Mouse (Mus musculus) macrophage (primary cell): ENCODE measurements around the gene Cfap157. TPM values are rescaled to one million over a fixed set of nuclear protein-coding genes. Genes with fewer than 3 reads are reported as not detected.

Source experiments
- H3K27ac ChIP-seq: fragments of 350-480 bp; formaldehyde crosslinking; 2 replicates; pipeline ENCODE4 v1.9.0; 2021
- H3K36me3 ChIP-seq: fragments of 350-480 bp; formaldehyde crosslinking; 2 replicates; pipeline ENCODE4 v1.9.0; 2021; ENCODE audit errors: inconsistent target
- H3K4me3 ChIP-seq: fragments of 350-480 bp; formaldehyde crosslinking; 2 replicates; pipeline ENCODE4 v1.9.0; 2021; ENCODE audit errors: inconsistent target
- H3K79me2 ChIP-seq: fragments of 350-480 bp; formaldehyde crosslinking; 2 replicates; pipeline ENCODE4 v1.9.0; 2021; ENCODE audit errors: inconsistent target
- WGBS: methylation state at CpG from one replicate; pipeline ENCODE4 v1.1.7; 2026; ENCODE audit warnings: inconsistent platforms; ENCODE audit not compliant: missing documents; 5-methylcytosine and 5-hydroxymethylcytosine counted together
- polyA plus RNA-seq: library from polyadenylated mRNA; stranded (reverse); fragments of 250-400 nt; gene quantifications from 3 replicates; pipeline ENCODE4 v1.2.4, GENCODE M21; 2018; ENCODE audit warnings: inconsistent platforms
- total RNA-seq, 78 experiments: library from RNA; depleted of rRNA; stranded (reverse); fragments of 250-400 nt; gene quantifications; 1 replicate in 9 of 78; 2 replicates in 24 of 78; 3 replicates in 43 of 78; 4 replicates in 2 of 78; pipeline ENCODE4 v1.2.4; 2018; ENCODE audit warnings: inconsistent platforms in 56 of 78

Gene Cfap157
- total RNA-seq (2018; cell fraction: chromatin; rRNA removed): 1 to 10 TPM in 3 of 26 experiments, under 1 TPM in 4, not detected in 19; 0.46 to 5.7 (median 0.91) TPM
- total RNA-seq (2018; cell fraction: cytosol; rRNA removed): not detected
- total RNA-seq (2018; cell fraction: nucleus; rRNA removed): 1 to 10 TPM in 1 of 26 experiments, under 1 TPM in 9, not detected in 16; 0.28 to 4.7 (median 0.41) TPM
- not detected in 3 replicates for polyA plus RNA-seq

DNA sequence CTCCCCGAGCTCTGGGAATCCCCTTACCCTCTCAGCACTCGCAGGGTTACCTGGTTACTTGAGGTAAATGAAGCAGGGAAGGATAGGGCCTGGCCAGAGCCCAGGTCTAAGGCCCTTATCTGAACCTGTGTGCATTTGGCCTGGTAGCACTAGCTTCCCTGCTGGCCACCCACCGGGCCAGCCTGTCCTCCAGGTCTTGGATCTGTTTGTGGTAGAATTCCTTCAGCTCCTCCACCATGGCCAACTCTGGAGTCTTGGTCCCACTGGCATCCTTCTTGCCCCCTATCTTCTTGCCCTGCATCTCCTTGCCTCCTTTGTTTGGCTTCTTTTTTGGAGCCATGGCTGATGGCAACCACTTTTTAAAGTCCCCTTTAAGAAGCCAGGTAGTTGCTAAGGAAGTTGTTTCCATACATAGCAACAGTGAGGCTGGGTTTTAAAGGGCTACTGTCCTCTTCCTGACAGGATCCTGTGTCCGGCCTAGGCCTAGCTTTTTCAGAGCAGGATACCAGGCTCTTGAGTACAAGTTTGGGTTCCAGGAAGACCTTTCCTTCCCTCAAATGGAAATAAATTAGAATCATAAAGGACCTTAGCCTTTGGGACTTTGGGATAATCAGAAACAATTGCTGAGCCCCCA is at the start of gene Cfap157:
Gene Cfap157, minus strand, starts transcription at position 381 of the 634 bp plus-strand sequence.
- 86% methylated on average over 4 of the region's 4 CpGs for WGBS

DNA sequence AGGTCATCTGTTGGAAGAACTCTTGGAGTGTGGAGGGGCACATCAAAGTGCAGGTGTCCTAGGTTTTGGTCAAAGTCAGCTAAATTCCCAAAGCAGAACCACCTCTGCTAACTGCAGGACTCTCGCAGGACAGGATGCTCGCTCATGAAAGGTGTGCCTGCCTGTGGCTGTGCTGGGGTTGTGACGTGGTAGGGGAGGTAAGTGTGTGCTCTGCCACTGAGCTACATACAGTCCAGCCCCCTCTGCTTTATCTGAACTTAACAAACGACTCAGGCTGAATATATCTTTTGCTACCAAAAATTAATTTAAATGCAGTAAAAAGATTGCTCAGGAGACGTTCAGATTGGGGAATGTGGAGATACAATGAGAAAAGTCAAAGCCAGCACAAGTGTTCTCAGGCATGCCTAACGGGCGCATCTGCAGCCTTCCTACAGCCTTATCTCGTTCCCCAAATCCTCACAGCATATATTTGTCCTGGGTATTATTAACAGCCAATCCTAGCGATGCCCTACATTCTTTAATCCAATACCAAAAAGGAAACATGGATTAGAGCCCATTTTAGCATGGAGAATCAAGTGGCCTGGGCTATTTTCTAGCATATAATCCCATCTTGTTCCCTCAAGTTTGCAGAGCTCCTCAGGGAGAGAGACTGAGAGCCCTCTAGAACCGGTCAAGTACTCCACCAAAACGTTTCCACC is 44.9 kb upstream of the Cfap157 start:
- H3K36me3 ChIP-seq: no peaks in the 10 kb centered on the region
- no peak overlapping the region for H3K27ac ChIP-seq
- WGBS: 88% methylated on average over 11 of the region's 11 CpGs
- peaks cover 8% of the 10 kb centered on the region; the same call in 1 of the 2 replicates for H3K79me2 ChIP-seq
- no peak overlapping the region for H3K4me3 ChIP-seq

More for the DNA sequence above, at the start of gene Cfap157:
- no peak within 1 kb of the TSS for H3K27ac ChIP-seq
- H3K4me3 ChIP-seq: no peak within 1 kb of the TSS
- H3K79me2 ChIP-seq: no peaks in the 10 kb centered on the region
- no peaks in the 10 kb centered on the region for H3K36me3 ChIP-seq

DNA sequence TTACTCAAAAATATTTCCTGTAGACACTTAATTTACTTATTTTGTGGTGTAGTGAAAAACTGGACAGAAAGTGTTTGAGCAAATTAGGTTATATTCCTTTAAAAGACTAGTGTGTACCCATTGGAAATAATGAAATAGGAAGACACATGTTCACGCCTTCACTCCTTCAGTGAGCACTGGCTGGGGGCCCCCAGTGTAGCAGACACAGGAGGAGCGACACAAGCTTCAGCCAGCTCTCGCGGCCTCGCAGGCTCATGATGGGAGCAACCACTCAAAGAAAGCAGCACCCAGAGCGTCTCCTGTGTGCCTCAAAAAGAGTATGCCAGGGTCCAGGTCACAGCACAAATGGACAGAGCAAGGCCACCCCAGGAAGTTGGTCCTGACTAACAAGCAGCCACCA is 41.6 kb upstream of the Cfap157 start:
- Histone ChIP-seq H3K36me3 (no peaks in the 10 kb centered on the region), H3K79me2 (no peaks in the 10 kb centered on the region), H3K4me3 (no peak overlapping the region), H3K27ac (no peak overlapping the region)
- 96% methylated on average over 6 of the region's 6 CpGs for WGBS

DNA sequence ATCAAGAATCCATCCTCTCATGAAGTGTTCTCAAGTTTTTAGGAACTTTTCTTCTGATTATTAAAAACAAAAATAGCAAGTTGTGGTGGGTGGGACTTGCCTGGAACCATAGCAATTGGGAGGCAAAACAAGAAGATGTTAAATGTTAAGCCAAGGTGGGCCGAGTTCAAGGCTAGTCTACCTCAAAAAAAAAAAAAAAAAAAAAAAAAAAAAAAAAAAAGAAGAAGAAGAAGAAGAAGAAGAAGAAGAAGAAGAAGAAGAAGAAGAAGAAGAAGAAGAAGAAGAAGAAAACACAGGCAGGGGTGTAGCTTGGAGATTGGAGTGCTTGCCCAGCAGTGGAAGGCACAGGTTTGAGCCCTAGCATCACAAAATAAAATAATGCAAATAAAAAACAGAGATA is 40.5 kb upstream of the Cfap157 start:
- no peak overlapping the region for H3K27ac ChIP-seq
- no CpG with 5 or more reads among the region's 1 CpGs for WGBS
- no peaks in the 10 kb centered on the region for H3K79me2 ChIP-seq
- H3K4me3 ChIP-seq: no peak overlapping the region
- H3K36me3 ChIP-seq: no peaks in the 10 kb centered on the region

DNA sequence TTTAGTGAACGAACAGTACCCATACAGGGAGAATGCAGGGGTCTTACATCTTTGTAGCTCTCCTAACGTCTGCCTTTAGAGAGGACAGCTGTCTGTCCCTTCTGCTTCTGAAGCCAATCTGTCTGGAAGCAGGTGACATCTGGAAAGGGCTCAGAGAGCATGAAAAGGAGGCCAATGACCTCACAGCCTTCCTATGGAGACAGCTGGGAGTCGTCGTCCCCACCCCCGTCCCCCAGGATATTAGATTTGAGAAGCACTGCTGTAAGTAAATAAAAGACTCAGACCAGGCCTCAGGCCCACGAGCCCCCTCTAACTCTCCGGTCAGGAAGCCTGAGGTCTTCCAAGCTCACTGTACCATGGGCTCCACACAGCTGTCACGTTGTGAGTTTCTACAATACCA is 40.0 kb upstream of the Cfap157 start:
- no peaks in the 10 kb centered on the region for H3K36me3 ChIP-seq
- no peaks in the 10 kb centered on the region for H3K79me2 ChIP-seq
- H3K27ac ChIP-seq: no peak overlapping the region
- 95% methylated on average over 8 of the region's 8 CpGs for WGBS
- H3K4me3 ChIP-seq: no peak overlapping the region

DNA sequence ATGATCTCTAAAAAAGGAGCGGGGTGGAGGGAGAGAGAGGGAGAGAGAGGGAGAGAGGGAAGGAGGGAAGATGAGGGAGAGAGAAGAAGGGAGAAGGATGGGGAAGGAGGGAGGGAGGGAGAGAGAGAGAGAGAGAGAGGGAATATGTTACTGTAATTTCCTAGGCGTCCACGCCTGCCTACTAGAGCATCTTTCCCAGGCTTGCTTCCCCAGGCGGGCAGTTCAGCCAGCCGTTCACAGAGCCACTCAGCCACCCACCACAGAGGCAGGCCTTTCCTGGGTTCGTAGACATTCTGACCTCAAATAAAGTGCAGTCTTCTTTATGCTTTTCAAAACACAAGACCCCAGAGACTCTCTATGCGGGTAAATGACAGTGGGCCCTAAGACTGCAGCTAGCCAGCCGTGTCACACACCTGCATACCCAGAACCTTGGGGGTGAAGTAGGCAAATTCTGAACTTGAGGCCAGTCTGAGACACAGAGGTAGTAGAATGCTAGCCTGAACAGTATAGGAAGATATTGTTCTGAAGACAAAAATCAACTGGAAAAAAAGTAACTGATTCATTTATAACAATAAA is 39.4 kb upstream of the Cfap157 start:
- Histone ChIP-seq H3K36me3 (no peaks in the 10 kb centered on the region), H3K79me2 (no peaks in the 10 kb centered on the region), H3K27ac (no peak overlapping the region), H3K4me3 (no peak overlapping the region)
- 90% methylated on average over 7 of the region's 8 CpGs for WGBS

DNA sequence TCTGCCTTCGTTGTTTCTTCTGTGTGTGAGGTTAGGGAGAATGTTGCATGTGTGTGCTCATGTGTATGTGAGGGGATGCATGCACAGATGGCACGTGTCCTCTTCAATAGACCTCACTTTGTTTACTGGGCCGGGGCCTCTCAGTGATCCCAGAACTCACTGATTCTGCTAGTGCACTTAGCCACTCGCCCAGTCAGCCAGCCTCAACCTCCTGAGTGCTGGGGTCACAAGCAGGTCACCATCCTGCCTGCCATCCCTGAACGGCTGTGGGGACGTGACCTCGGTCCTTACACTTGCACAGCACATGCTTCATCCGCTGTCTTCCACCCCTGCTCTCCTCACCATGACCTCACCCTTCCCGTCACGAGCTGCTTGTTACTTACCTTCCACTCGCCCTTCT is 38.9 kb upstream of the Cfap157 start:
- no peak overlapping the region for H3K4me3 ChIP-seq
- 94% methylated on average over 10 of the region's 11 CpGs for WGBS
- peaks cover 2% of the 10 kb centered on the region; the same call in 1 of the 2 replicates for H3K36me3 ChIP-seq
- no peak overlapping the region for H3K27ac ChIP-seq
- no peaks in the 10 kb centered on the region for H3K79me2 ChIP-seq

DNA sequence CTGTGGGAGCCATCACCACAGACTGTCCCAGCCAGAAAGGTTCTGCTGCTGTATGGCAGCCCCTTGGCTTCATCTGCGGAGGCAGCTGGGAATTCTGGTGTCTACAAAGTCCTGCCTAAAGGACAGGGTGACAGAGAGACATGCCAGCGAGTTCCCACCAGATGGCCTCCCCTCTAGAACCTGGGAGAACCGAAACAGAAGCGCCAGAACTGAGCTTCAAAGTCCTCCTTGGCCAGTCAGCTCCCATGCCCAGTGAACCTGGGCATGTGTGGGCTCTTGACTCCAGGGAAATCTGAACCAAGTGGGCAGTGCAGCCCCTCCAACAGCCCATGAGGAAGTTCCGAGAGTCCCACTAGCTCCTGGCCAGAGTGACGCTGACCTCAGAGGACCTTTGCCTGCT is 38.4 kb upstream of the Cfap157 start:
- no peak overlapping the region for H3K4me3 ChIP-seq
- WGBS: 93% methylated on average over 6 of the region's 6 CpGs
- peaks cover 7% of the 10 kb centered on the region for H3K36me3 ChIP-seq
- H3K27ac ChIP-seq: no peak overlapping the region
- no peaks in the 10 kb centered on the region for H3K79me2 ChIP-seq

DNA sequence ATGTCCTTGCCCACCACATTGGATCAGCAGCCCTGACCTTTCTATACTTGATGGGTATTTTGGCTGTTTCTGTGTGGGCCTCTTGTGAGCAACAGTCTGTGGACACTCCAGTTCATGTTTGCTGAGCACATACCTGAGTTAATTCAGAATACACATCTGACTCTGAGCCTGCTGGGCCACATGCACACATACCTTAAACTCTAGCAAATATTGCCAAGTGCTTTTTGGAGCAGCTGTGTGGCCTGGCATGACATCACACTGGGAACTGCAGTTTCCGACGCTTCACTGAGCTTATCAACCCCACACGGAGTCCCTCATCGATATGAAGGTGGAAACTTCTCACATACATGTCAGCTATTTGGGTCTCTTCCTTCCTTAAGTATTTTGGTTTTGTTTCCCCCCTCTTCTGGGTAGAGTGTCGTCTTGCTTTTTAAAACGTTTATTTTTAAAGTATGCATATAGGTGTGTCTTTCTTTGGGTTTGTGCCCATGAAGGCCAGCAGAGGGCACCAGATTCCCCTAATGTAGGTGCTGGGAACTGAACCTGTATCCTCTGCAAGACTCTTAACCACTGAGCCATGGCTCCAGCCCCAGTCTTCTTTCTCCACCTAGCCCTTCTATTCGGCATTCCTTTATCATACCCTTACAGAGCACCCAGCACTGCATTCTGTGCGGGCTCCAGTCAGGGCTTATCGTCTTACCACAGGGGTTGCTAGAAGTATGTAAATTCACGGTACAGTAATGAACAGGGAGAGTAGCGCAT is 37.0 kb upstream of the Cfap157 start:
- no peak overlapping the region for H3K4me3 ChIP-seq
- H3K79me2 ChIP-seq: no peaks in the 10 kb centered on the region
- WGBS: 71% methylated on average over 11 of the region's 11 CpGs
- peaks cover 15% of the 10 kb centered on the region for H3K36me3 ChIP-seq
- no peak overlapping the region for H3K27ac ChIP-seq

DNA sequence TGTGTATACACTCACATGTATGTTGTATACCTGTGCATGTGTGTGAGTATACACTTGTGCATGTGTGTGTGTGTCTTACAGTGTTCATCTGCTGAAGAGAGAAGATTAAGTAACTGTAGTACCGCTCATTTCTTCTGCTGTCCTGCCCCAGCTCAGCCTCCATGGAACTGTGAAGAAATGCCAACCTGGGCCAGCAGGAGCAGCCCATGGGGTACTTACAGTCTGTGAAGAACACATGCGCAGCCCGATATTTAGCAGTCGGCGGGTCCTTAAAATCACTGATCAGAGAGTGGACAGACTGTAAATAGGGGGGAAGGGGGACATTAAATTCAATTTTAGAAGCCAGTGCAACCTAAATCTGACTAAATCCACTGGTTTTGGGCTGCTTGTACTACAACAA is 34.0 kb upstream of the Cfap157 start:
- Histone ChIP-seq H3K4me3 (no peak overlapping the region), H3K79me2 (no peaks in the 10 kb centered on the region), H3K27ac (no peak overlapping the region), H3K36me3 (peaks cover 26% of the 10 kb centered on the region)
- 98% methylated on average over 5 of the region's 5 CpGs for WGBS

DNA sequence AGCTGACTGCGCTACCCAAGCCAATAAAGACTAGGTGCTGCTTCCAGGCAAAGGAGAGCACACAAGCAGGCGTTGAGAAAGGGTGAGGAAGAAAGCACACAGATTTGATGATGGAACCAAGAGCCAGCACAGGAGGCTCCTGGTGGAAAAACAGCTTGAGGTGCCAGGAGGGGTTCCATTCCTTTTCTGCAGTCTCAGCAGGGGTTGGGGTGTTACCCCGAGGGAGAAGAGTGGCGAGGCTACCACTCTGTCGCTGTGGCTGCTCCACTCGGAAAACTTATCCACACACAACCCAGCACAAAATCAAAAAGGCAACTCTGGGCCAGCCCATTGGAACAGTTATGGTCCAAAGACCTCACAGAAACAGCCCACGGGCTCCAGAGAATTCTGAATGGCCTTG is 33.4 kb upstream of the Cfap157 start:
- peaks cover 26% of the 10 kb centered on the region for H3K36me3 ChIP-seq
- H3K79me2 ChIP-seq: no peaks in the 10 kb centered on the region
- H3K4me3 ChIP-seq: no peak overlapping the region
- 93% methylated on average over 7 of the region's 7 CpGs for WGBS
- no peak overlapping the region for H3K27ac ChIP-seq

DNA sequence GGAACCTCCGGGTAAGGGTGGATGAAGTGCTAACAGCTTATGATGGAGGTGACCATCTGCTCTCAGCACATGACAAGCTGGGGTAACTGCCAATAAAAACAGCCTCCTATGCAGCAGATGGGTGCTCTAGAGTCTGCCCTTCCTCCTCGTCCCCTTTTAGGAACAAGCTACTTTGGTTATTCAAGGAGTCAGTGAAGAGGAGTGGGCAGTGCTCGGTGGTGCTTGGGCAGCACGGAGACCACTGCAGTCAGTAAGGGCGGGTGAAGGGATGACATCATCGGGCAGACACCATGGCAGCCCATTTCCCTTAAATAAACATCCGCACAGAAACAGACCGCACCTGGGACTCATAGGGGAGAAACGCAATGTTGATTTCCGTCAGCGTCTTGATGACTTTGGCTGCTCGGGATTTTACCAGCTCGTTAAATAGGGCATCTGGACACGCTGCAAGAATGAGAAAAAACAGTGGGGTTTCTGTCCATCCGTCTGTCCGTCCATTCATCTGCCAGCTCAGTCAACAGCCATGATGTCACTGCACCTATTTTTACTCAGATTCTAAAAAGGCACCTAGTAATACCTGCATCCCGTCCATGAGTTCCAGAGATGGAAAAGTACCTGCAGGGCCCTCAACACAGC is 32.8 kb upstream of the Cfap157 start:
- 93% methylated on average over 17 of the region's 17 CpGs for WGBS
- Histone ChIP-seq H3K36me3 (peaks cover 26% of the 10 kb centered on the region), H3K27ac (no peak overlapping the region), H3K4me3 (no peak overlapping the region), H3K79me2 (no peaks in the 10 kb centered on the region)

DNA sequence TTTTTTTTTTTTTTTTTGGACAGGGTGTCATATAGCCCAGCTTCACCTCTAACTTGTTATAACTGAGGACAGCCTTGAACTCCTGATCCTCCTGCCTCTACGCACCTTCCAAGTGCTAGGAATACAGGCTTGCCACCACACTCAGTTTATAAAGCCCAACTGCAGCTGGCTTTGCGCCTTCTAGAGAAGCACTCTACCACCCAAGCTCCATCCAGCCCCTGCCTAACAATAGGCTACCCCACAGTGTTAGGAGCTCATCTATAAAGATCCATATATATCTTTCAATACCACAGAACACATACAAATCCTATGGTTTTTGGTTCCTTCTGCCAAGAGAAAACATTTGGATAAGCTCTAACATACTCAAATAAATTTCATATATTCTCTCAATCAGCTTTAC is 32.3 kb upstream of the Cfap157 start:
- Histone ChIP-seq H3K4me3 (no peak overlapping the region), H3K27ac (no peak overlapping the region)
- 93% methylated on average over 2 of the region's 2 CpGs for WGBS

DNA sequence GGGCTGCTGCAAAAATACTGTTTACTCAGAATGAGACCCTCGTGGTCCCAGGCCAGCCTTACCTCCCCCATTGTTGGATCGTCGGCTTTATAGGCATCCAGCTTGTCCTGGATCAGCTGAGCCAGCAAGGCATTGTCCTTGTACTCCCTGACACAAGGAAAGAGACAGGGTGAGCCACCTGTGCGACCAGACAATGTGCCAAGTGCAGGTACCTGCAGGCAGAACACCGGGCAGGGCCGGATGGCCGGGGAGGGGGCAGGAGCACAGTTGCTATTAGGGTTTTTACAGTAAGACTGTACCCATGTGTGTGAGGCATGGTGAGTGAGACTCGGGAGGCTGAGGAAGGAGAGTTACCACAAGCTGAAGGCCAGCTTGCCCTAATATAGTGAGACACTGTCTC is 27.7 kb upstream of the Cfap157 start:
- H3K4me3 ChIP-seq: no peak overlapping the region
- H3K27ac ChIP-seq: no peak overlapping the region
- WGBS: 94% methylated on average over 8 of the region's 8 CpGs
- no peaks in the 10 kb centered on the region for H3K79me2 ChIP-seq
- peaks cover 25% of the 10 kb centered on the region; the same call in 1 of the 2 replicates for H3K36me3 ChIP-seq

More for the DNA sequence above, 32.3 kb upstream of the Cfap157 start:
- Histone ChIP-seq H3K36me3 (peaks cover 32% of the 10 kb centered on the region), H3K79me2 (no peaks in the 10 kb centered on the region)
